Comparison of ENCODE assay signal across 18 mouse cellular contexts in genomic region chr10:70127273-70127672, GRCm38 (mm10). TPM values are rescaled to one million over a fixed set of nuclear protein-coding genes. Genes with fewer than 3 reads are reported as not detected.
DNase-seq lines count a peak whose midpoint lies in the region; ATAC-seq lines count a peak whose summit lies in the region.
"Had no signal": no experiment of that assay in that cellular context is flagged by ENCODE, and none has a peak within 500 bp of the region (broad histone marks: within the 10 kb centered on the region; RNA-seq: fewer than 3 reads in every experiment).

No protein-coding gene starts in this region.

- H3K27me3 ChIP-seq in heart, embryonic 11.5 days (ENCODE audit: control insufficient read depth, insufficient read depth, low read length): no peaks in the 10 kb centered on the region
- H3K27me3 ChIP-seq in midbrain, embryonic 11.5 days (ENCODE audit: control insufficient read depth, insufficient read depth, low read length): no peaks in the 10 kb centered on the region
- no peaks in the 10 kb centered on the region for H3K27me3 ChIP-seq in midbrain, embryonic 14.5 days (ENCODE audit: control insufficient read depth, insufficient read depth, low read length)
- H3K27me3 ChIP-seq: embryonic facial prominence, embryonic 13.5 days; forebrain, embryonic 15.5 days; limb, embryonic 12.5 days; midbrain, embryonic 15.5 days had no signal

- no peaks in the 10 kb centered on the region for H3K9me3 ChIP-seq in heart, embryonic 11.5 days (replicated peaks; ENCODE audit: control insufficient read depth, low read length)
- no peaks in the 10 kb centered on the region for H3K9me3 ChIP-seq in midbrain, embryonic 11.5 days (ENCODE audit: control insufficient read depth, low read length)
- no peaks in the 10 kb centered on the region for H3K9me3 ChIP-seq in midbrain, embryonic 14.5 days (ENCODE audit: control insufficient read depth, low read length)
- H3K9me3 ChIP-seq: embryonic facial prominence, embryonic 13.5 days; forebrain, embryonic 15.5 days; limb, embryonic 12.5 days; midbrain, embryonic 15.5 days had no signal

- no peaks in the 10 kb centered on the region for H3K36me3 ChIP-seq in heart, embryonic 11.5 days (ENCODE audit: control insufficient read depth, insufficient read depth, low read length)
- no peaks in the 10 kb centered on the region for H3K36me3 ChIP-seq in midbrain, embryonic 11.5 days (ENCODE audit: control insufficient read depth, insufficient read depth, low read length)
- no peaks in the 10 kb centered on the region for H3K36me3 ChIP-seq in midbrain, embryonic 14.5 days (ENCODE audit: control insufficient read depth, insufficient read depth, low read length)
- H3K36me3 ChIP-seq: embryonic facial prominence, embryonic 13.5 days; forebrain, embryonic 15.5 days; limb, embryonic 12.5 days; midbrain, embryonic 15.5 days had no signal

- no peak overlapping the region for H3K9ac ChIP-seq in heart, embryonic 11.5 days (ENCODE audit: low read depth, low read length)
- H3K9ac ChIP-seq in midbrain, embryonic 11.5 days (ENCODE audit: low read length): no peak overlapping the region
- no peak overlapping the region for H3K9ac ChIP-seq in midbrain, embryonic 14.5 days (replicated peaks; ENCODE audit: low read length)
- H3K9ac ChIP-seq: embryonic facial prominence, embryonic 13.5 days; forebrain, embryonic 15.5 days; limb, embryonic 12.5 days; midbrain, embryonic 15.5 days had no signal

- no peak for ATAC-seq in heart, embryonic 11.5 days (replicated peaks; ENCODE audit: insufficient number of reproducible peaks, low FRiP score, low TSS enrichment)
- ATAC-seq in midbrain, embryonic 11.5 days (ENCODE audit: low FRiP score): peak; percentile 54; the same call in 1 of the 2 replicates
- no peak for ATAC-seq in midbrain, embryonic 14.5 days (ENCODE audit: low FRiP score, low TSS enrichment)
- ATAC-seq in megakaryocyte-erythroid progenitor cell, adult 5-6 weeks (replicated peaks; ENCODE audit: low FRiP score, low TSS enrichment, poor library complexity, severe bottlenecking): peak; percentile 94
- ATAC-seq in granulocyte monocyte progenitor cell, adult 5-6 weeks (replicated peaks; ENCODE audit: poor library complexity, severe bottlenecking): no peak
- ATAC-seq: forebrain, embryonic 15.5 days; midbrain, embryonic 15.5 days had no signal

- peaks cover 66% of the 10 kb centered on the region for H3K4me1 ChIP-seq in heart, embryonic 11.5 days (ENCODE audit: control insufficient read depth, insufficient read depth, low read length)
- no peaks in the 10 kb centered on the region for H3K4me1 ChIP-seq in midbrain, embryonic 11.5 days (ENCODE audit: control insufficient read depth, insufficient read depth, low read length)
- H3K4me1 ChIP-seq in midbrain, embryonic 14.5 days (ENCODE audit: control insufficient read depth, insufficient read depth, low read length): no peaks in the 10 kb centered on the region
- H3K4me1 ChIP-seq: forebrain, embryonic 15.5 days; midbrain, embryonic 15.5 days had no signal

- no peak overlapping the region for H3K4me3 ChIP-seq in heart, embryonic 11.5 days (ENCODE audit: low read depth, low read length)
- no peak overlapping the region for H3K4me3 ChIP-seq in midbrain, embryonic 11.5 days (ENCODE audit: low read depth, low read length)
- no peak overlapping the region for H3K4me3 ChIP-seq in midbrain, embryonic 14.5 days (replicated peaks; ENCODE audit: low read depth, low read length)
- H3K4me3 ChIP-seq: embryonic facial prominence, embryonic 13.5 days; forebrain, embryonic 15.5 days; left cerebral cortex, adult 2 months; limb, embryonic 12.5 days; midbrain, embryonic 15.5 days had no signal

- WGBS in heart, embryonic 11.5 days (ENCODE audit: insufficient replicate concordance): 48% methylated on average over 8 of the region's 8 CpGs
- WGBS in midbrain, embryonic 11.5 days: 82% methylated on average over 8 of the region's 8 CpGs
- WGBS in midbrain, embryonic 14.5 days: 72% methylated on average over 8 of the region's 8 CpGs

- DNase-seq in heart, adult 11 months: no peak
- no peak for DNase-seq in midbrain, embryonic 11.5 days (ENCODE audit: low spot score, missing footprints)
- DNase-seq in midbrain, embryonic 14.5 days: no peak
- peak; percentile 71 for DNase-seq in liver
- DNase-seq in ovary, postnatal 36 days (ENCODE audit: low spot score): no peak
- DNase-seq: adrenal gland, adult 8-10 months; cerebellum, postnatal 36 days; gastrocnemius, postnatal 14 days; heart, postnatal 36 days; lung, postnatal 10 days had no signal

- H3K27ac ChIP-seq in heart, embryonic 11.5 days (ENCODE audit: low read depth, low read length): no peak overlapping the region
- no peak overlapping the region for H3K27ac ChIP-seq in midbrain, embryonic 11.5 days (ENCODE audit: low read depth, low read length)
- H3K27ac ChIP-seq in midbrain, embryonic 14.5 days (replicated peaks; ENCODE audit: low read depth, low read length): no peak overlapping the region
- H3K27ac ChIP-seq: embryonic facial prominence, embryonic 13.5 days; forebrain, embryonic 15.5 days; left cerebral cortex, adult 2 months; limb, embryonic 12.5 days; midbrain, embryonic 15.5 days had no signal

- H3K4me2 ChIP-seq in heart, embryonic 11.5 days: peak overlapping the region; percentile 27; the same call in 1 of the 2 replicates
- H3K4me2 ChIP-seq in midbrain, embryonic 11.5 days: no peak overlapping the region
- H3K4me2 ChIP-seq in midbrain, embryonic 14.5 days (ENCODE audit: low read length): no peak overlapping the region
- H3K4me2 ChIP-seq: embryonic facial prominence, embryonic 13.5 days; forebrain, embryonic 15.5 days; limb, embryonic 12.5 days; midbrain, embryonic 15.5 days had no signal

RNA-seq across cellular contexts. Expression of gene Ccdc6, which starts 30.4 kb away (rescaled TPM):
- 18.5 and 23.0 TPM in 2 replicates for polyA plus RNA-seq in heart, embryonic 11.5 days (2014; fragmentation: Nextera tagmentation; extraction: Ambion mirVana)
- polyA plus RNA-seq in midbrain, embryonic 11.5 days (2014; fragmentation: Nextera tagmentation; extraction: Ambion mirVana): 22.3 and 23.5 TPM in 2 replicates
- 34.9 and 39.7 TPM in 2 replicates for polyA plus RNA-seq in midbrain, embryonic 14.5 days (2014; fragmentation: Nextera tagmentation; extraction: Ambion mirVana)
- total RNA-seq in megakaryocyte-erythroid progenitor cell, adult 5-6 weeks (2014; fragmentation: Nextera tagmentation): 48.6 and 59.4 TPM in 2 replicates
- total RNA-seq in megakaryocyte-erythroid progenitor cell, adult 5-6 weeks (2017): 22.7 and 29.6 TPM in 2 replicates
- total RNA-seq in granulocyte monocyte progenitor cell, adult 5-6 weeks (2014; fragmentation: Nextera tagmentation): 28.6 and 33.8 TPM in 2 replicates
- total RNA-seq in granulocyte monocyte progenitor cell, adult 5-6 weeks (2017): 17.7 and 18.8 TPM in 2 replicates

Comparison
In these comparisons a context has a peak if more than half of its experiments do, and no peak if none do; other contexts are left out.
1. ATAC-seq: peak in midbrain, embryonic 11.5 days (single experiment) and megakaryocyte-erythroid progenitor cell, adult 5-6 weeks (single experiment); none in heart, embryonic 11.5 days (single experiment), midbrain, embryonic 14.5 days (single experiment) and granulocyte monocyte progenitor cell, adult 5-6 weeks (single experiment).